Mouse (Mus musculus): ENCODE measurements around the gene Ms4a15. TPM values are rescaled to one million over a fixed set of nuclear protein-coding genes. Genes with fewer than 3 reads are reported as not detected.

The Ms4a15 gene
- polyA plus RNA-seq, 1 experiment: not detected

DNA sequence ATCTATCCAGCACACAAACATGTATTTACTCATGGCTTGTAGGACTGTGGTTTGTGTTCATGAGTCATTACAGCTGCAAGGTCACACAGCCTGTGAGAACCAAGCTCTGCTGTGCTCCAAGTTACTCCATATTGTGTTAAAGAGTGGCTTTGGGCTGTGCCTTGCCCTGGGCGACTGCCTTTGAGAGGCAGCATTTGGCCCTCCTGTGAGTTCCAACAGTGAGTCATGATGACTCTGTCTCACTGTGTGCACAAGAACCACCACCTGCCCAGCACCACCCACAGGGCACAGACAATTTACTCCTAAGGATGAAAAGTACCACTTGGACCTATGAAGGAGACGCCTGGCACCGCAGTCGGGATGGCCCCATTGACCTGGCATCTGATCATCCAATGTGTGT is 7.2 kb downstream of the Ms4a15 start:
- Histone ChIP-seq H3K27ac (ENCODE audit: insufficient read depth, low read length) (no peak overlapping the region), H3K4me3 (ENCODE audit: insufficient read depth, low read length) (no peak overlapping the region), H3K4me1 (ENCODE audit: control insufficient read depth, insufficient read depth, low read length) (no peaks in the 10 kb centered on the region)
- no peak for TF ChIP-seq CTCF (IDR thresholded peaks at IDR 0.05; ENCODE audit: extremely low read depth, insufficient read depth, low read length)
- TF ChIP-seq POLR2A (IDR thresholded peaks at IDR 0.05; ENCODE audit: extremely low read depth, insufficient read depth, low read length): no peak

DNA sequence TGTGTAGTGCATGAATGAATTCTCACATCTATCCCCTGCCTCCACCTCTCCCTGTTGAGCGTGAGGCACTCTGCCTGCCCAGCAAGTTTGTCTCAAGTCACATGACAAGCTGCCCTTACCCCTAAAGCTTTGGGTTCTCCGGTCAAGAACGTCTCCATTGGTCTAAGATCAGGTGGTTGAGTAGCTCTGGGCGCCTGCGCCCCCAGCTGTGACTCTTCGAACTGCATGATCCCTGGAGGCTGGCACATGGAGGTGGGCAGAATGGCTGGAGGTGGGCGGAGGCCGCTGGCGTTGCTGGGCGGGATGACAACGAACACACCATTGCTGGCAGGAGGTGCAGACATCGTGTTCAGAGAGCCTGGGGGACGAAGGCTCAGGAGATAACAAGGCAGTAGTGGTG is 8.5 kb downstream of the Ms4a15 start:
- no peak overlapping the region for H3K27ac ChIP-seq (ENCODE audit: insufficient read depth, low read length)
- no peak overlapping the region for H3K4me3 ChIP-seq (ENCODE audit: insufficient read depth, low read length)
- TF ChIP-seq CTCF (IDR thresholded peaks at IDR 0.05; ENCODE audit: extremely low read depth, insufficient read depth, low read length) (no peak), POLR2A (IDR thresholded peaks at IDR 0.05; ENCODE audit: extremely low read depth, insufficient read depth, low read length) (no peak)
- no peaks in the 10 kb centered on the region for H3K4me1 ChIP-seq (ENCODE audit: control insufficient read depth, insufficient read depth, low read length)

DNA sequence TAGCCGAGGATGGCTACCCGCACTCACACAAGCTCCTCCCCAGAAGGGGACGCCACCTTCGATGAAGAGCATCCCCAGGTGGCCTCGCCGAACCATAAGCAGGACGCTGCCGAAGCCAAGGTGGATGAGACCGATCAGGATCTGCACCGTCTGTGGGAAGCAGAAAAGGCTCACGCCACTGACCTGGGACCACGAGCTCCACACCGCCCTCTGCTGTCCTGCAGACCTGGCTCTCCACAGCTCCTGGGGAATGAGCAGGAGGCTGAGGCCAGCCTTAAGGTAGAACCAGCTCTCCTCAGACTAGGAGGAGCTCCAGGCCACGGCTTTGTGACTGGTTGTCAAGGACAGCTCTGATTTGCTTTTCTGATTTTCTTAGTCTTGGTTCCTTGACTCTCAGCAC is 9.9 kb downstream of the Ms4a15 start:
- TF ChIP-seq CTCF (IDR thresholded peaks at IDR 0.05; ENCODE audit: extremely low read depth, insufficient read depth, low read length) (peak; percentile 33; the same call in 1 of the 2 replicates), POLR2A (IDR thresholded peaks at IDR 0.05; ENCODE audit: extremely low read depth, insufficient read depth, low read length) (no peak)
- Histone ChIP-seq H3K4me3 (ENCODE audit: insufficient read depth, low read length) (no peak overlapping the region), H3K4me1 (ENCODE audit: control insufficient read depth, insufficient read depth, low read length) (no peaks in the 10 kb centered on the region)

DNA sequence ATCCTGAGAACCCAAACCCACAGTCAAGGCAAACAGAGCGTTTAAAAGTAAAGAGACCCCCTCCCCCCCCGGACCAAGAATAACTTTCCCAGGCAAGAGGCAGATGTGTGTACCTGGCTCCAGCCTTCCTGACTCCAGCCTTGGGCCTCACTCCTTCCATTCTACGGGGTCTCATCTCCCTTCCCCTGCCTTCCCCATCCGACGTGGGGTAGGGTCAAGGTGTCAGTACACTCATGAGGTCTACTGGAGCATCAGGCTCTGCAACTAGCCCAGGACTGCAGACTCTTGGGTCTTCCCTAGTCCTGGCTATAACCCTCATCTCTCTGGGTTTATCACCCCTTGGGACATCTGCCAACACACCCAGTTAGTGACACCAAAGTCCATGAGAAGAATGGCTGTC is 12.8 kb downstream of the Ms4a15 start:
- Histone ChIP-seq H3K4me1 (ENCODE audit: control insufficient read depth, insufficient read depth, low read length) (no peaks in the 10 kb centered on the region), H3K4me3 (ENCODE audit: insufficient read depth, low read length) (no peak overlapping the region), H3K27ac (ENCODE audit: insufficient read depth, low read length) (no peak overlapping the region)
- TF ChIP-seq POLR2A (IDR thresholded peaks at IDR 0.05; ENCODE audit: extremely low read depth, insufficient read depth, low read length): no peak
- no peak for TF ChIP-seq CTCF (IDR thresholded peaks at IDR 0.05; ENCODE audit: extremely low read depth, insufficient read depth, low read length)

More for the DNA sequence above, 9.9 kb downstream of the Ms4a15 start:
- no peak overlapping the region for H3K27ac ChIP-seq (ENCODE audit: insufficient read depth, low read length)

DNA sequence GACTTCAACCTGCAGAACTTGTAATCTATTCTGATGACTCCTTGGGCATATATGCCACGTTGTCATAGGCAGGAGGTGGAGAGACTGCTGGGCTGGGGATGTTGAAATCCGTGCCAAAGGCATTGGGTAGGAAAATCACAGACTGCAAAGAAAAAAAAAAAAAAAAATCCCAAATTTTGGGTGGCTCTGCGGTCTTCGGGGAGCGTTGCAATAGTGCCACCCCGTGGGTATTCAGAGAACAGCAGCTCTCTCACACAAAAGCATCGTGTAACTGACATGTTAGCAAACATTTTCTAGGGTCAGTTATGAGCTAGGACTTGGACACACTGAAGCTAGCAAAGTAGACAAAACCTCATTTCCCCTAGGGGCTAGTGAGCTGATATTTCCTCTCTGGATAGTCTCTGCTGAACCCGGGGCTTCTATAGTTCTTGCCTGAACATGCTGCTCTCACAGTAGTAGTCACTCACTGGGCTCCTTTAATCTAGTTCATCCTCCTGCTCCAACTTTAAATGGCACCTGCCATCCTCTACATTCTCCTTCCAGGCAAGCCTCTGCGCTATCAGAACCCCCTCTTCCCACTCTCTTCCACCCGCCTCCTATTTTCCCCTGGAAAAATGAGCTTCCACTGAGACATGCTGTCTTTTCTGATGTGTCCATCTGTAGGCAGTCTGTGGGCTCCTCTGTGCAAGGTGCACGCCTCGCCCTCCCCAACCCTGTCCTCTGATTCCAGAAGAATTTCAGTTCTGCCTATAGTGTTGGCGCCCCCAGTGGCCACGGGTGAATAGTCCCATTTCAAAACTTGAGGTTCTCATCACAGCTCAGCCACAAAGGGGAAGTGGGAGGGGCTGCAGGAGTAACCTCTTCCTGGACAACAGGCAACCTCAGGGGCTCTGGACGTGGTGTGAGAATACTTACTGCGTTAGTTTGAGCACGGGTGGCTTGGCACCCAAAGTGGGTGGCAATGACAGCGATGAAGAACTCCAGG is 13.6 kb downstream of the Ms4a15 start:
- H3K27ac ChIP-seq (ENCODE audit: insufficient read depth, low read length): no peak overlapping the region

DNA sequence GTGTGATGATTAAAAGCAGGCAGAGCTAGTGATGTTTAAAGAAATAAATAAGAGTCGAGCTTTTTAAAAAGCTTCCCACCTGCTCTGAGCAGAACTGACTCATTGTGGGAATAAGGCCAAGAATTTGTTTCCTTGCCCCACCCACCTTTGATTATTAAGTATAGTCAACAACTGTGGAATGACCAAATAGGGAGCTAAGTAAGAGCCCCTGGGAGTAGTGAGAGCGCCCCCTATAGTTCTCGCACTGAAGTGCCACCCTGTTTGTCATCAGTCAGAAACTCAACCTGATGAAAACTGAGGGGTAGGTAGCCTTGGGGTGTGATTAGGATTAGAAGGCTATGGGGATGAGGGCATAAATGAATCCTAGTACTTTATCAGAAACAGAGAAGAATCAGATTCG is 16.7 kb downstream of the Ms4a15 start:
- Histone ChIP-seq H3K27ac (ENCODE audit: insufficient read depth, low read length) (no peak overlapping the region), H3K4me1 (ENCODE audit: control insufficient read depth, insufficient read depth, low read length) (no peaks in the 10 kb centered on the region), H3K4me3 (ENCODE audit: insufficient read depth, low read length) (no peak overlapping the region)
- 0 out of 2 replicates have a peak, but pooled peaks have one; percentile 19 for TF ChIP-seq CTCF (IDR thresholded peaks at IDR 0.05; ENCODE audit: extremely low read depth, insufficient read depth, low read length)
- no peak for TF ChIP-seq POLR2A (IDR thresholded peaks at IDR 0.05; ENCODE audit: extremely low read depth, insufficient read depth, low read length)

More for the DNA sequence above, 13.6 kb downstream of the Ms4a15 start:
- Histone ChIP-seq H3K4me3 (ENCODE audit: insufficient read depth, low read length) (no peak overlapping the region), H3K4me1 (ENCODE audit: control insufficient read depth, insufficient read depth, low read length) (no peaks in the 10 kb centered on the region)
- TF ChIP-seq CTCF (IDR thresholded peaks at IDR 0.05; ENCODE audit: extremely low read depth, insufficient read depth, low read length) (peak; percentile 69), POLR2A (IDR thresholded peaks at IDR 0.05; ENCODE audit: extremely low read depth, insufficient read depth, low read length) (no peak)

DNA sequence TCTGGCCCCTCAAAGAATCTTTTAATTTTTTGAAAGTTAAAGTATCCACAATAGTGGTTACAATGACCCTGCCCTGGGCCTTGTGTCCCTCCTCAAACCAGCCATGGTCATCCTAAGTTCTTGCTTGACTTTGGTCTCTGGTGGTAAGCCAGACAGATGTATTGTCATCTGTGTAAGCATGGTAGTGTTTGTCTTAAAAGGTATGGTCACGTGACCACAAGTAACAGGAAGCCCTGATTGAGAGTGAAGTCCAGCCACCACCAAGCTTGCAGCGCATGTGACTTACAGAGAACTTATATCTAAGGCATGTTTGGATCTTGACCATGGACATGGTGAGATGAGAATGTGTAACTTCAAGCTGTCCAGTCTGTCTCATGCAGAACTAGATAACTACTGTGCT is 17.9 kb downstream of the Ms4a15 start:
- Histone ChIP-seq H3K4me3 (ENCODE audit: insufficient read depth, low read length) (no peak overlapping the region), H3K4me1 (ENCODE audit: control insufficient read depth, insufficient read depth, low read length) (no peaks in the 10 kb centered on the region), H3K27ac (ENCODE audit: insufficient read depth, low read length) (no peak overlapping the region)
- TF ChIP-seq POLR2A (IDR thresholded peaks at IDR 0.05; ENCODE audit: extremely low read depth, insufficient read depth, low read length) (no peak), CTCF (IDR thresholded peaks at IDR 0.05; ENCODE audit: extremely low read depth, insufficient read depth, low read length) (no peak)

DNA sequence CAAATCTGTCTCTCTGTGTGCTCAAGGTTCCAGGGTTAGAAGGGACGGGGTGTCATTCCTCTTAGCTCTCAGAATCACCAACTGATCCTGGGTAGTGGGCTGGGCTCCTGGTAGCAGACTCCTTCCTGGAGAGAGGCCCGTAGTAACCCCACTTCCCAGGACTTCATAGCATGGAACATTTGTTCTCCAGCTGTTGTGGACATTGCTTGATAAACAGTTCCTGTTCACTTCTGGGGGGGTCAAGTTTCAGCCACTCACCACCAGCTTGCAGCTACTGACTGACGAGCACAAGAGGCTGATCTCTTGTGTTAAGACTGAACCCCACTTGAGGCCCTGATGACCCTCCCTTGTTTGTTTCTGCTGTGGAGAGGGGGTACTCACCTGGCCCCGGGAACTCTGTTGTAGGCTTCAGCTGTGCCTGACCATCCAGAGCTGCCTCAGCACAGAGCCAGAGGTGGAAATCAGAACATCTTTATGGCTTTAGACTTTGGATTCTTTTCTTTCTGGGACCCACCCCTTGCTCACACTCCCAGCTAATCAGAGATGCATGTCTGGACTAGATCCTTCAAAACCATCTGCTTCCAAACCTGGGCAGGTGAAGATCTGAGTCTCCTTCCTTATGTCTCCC is 18.7 kb downstream of the Ms4a15 start, which contains the start of gene Ms4a10:
Gene Ms4a10, minus strand, starts transcription at position 433 of the 628 bp plus-strand sequence.
- H3K4me3 ChIP-seq (ENCODE audit: insufficient read depth, low read length): no peak within 1 kb of the TSS
- no peak for TF ChIP-seq POLR2A (IDR thresholded peaks at IDR 0.05; ENCODE audit: extremely low read depth, insufficient read depth, low read length)
- no peak for TF ChIP-seq CTCF (IDR thresholded peaks at IDR 0.05; ENCODE audit: extremely low read depth, insufficient read depth, low read length)

DNA sequence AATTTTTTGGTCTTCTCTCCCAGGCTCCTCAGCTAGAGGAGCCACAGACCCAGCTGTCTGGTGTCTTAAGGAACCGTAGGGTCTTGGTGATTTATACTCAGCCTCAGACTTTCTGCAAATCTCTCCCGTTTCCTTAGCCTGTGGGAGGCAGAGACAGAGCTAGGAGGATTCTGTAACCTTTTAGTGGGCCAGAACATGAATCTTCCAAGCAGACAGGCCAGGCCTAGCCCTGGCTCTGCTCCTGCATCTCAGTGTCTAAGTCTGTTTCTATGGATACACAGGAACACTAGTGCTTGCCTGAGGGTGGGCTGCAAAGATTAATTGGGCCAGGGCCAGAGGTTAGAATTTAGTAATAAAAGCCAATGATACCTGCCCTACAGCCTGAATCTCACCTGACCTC is 19.9 kb downstream of the Ms4a15 start:
- H3K4me3 ChIP-seq (ENCODE audit: insufficient read depth, low read length): no peak overlapping the region
- H3K4me1 ChIP-seq (ENCODE audit: control insufficient read depth, insufficient read depth, low read length): no peaks in the 10 kb centered on the region
- no peak overlapping the region for H3K27ac ChIP-seq (ENCODE audit: insufficient read depth, low read length)
- no peak for TF ChIP-seq POLR2A (IDR thresholded peaks at IDR 0.05; ENCODE audit: extremely low read depth, insufficient read depth, low read length)
- TF ChIP-seq CTCF (IDR thresholded peaks at IDR 0.05; ENCODE audit: extremely low read depth, insufficient read depth, low read length): no peak

More for the DNA sequence above, 18.7 kb downstream of the Ms4a15 start, which contains the start of gene Ms4a10:
- H3K27ac ChIP-seq (ENCODE audit: insufficient read depth, low read length): no peak within 1 kb of the TSS
- no peaks in the 10 kb centered on the region for H3K4me1 ChIP-seq (ENCODE audit: control insufficient read depth, insufficient read depth, low read length)

All from cortical plate, adult 2 months (tissue).